Mouse (Mus musculus): ENCODE data around the gene Skint2.

The Skint2 gene

DNA sequence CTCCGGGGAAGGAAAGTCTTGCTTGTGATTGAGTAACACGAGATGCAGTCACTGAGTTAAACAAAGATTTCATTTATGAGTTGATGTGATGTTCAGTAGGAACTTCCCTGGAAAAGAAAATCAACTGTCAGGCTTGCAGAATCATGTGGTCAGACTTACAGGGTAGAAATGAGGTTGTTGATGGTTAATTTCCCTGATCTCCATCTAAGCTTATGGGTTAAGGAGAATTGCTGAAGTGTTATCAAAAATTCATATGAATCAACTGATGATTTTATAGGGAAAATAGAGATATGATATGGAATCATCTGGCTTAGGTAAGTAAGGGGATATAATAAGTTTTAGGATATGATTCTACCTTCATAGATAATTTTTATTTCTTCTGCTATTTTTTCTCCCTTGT lies at the start of gene Skint2:
Gene Skint2, plus strand, starts transcription at position 301 of the 400 bp plus-strand sequence.
- no peak for DNase-seq (ENCODE audit: low spot score)
